Mouse (Mus musculus) intestine, embryonic 16.5 days (tissue): ENCODE data around the gene Nudt17. TPM values are rescaled to one million over a fixed set of nuclear protein-coding genes. Genes with fewer than 3 reads are reported as not detected.
A peak's percentile ranks its signal among the peaks of the same experiment; 100 is the strongest.

Experiments used
- ATAC-seq: fragments of 200-750 bp; cut with Nextera tagmentation; 2 replicates; pipeline ENCODE4 v1.8.0; 2017; ENCODE audit warnings: moderate TSS enrichment, moderate library complexity
- H3K27ac ChIP-seq: fragments of 300-500 bp; sonication (generic); 2 replicates; pipeline ENCODE4 v1.5.1; 2014; ENCODE audit warnings: mild to moderate bottlenecking, low read length
- H3K27me3 ChIP-seq: fragments of 300-500 bp; sonication (generic); replicated peaks from 2 replicates; pipeline ENCODE4 v1.6.1; 2014; ENCODE audit warnings: low read length, control low read depth, mixed read lengths; ENCODE audit not compliant: control insufficient read depth, insufficient read depth
- H3K36me3 ChIP-seq: fragments of 300-500 bp; sonication (generic); 2 replicates; pipeline ENCODE4 v1.6.1; 2014; ENCODE audit warnings: low read length, control low read depth; ENCODE audit not compliant: control insufficient read depth, insufficient read depth
- H3K4me1 ChIP-seq: fragments of 300-500 bp; sonication (generic); 2 replicates; pipeline ENCODE4 v1.6.1; 2014; ENCODE audit warnings: low read length, control low read depth, mixed read lengths; ENCODE audit not compliant: control insufficient read depth, insufficient read depth
- H3K4me2 ChIP-seq: fragments of 300-500 bp; sonication (generic); 2 replicates; pipeline ENCODE4 v1.6.1; 2014; ENCODE audit warnings: low read depth, low read length, control low read depth
- H3K4me3 ChIP-seq: fragments of 300-500 bp; sonication (generic); 2 replicates; pipeline ENCODE4 v1.5.1; 2014; ENCODE audit warnings: mild to moderate bottlenecking, low read length
- H3K9ac ChIP-seq: fragments of 300-500 bp; sonication (generic); 2 replicates; pipeline ENCODE4 v1.6.1; 2014; ENCODE audit warnings: low read depth, low read length
- H3K9me3 ChIP-seq: fragments of 300-500 bp; sonication (generic); 2 replicates; pipeline ENCODE4 v1.6.1; 2016; ENCODE audit warnings: low read length, control low read depth; ENCODE audit not compliant: control insufficient read depth
- WGBS: fragments of 180-500 bp; shearing (Covaris S2); extraction: QIAGEN DNeasy Blood & Tissue Kit; methylation state at CpG from one replicate; pipeline ENCODE4 v1.1.7; 2014; 5-methylcytosine and 5-hydroxymethylcytosine counted together
- polyA plus RNA-seq: library from polyadenylated mRNA; unstranded; fragments of >200 nt; fragmentation: Nextera tagmentation; extraction: Ambion mirVana; gene quantifications from 2 replicates; pipeline ENCODE4 v1.2.1, GENCODE M21; 2015

The Nudt17 gene
- polyA plus RNA-seq, 1 experiment from 2014 or later = 6.2 TPM

GRCm38 (mm10) chr3:96733984-96734383 lies 25.6 kb upstream of the Nudt17 start:
- Histone ChIP-seq H3K36me3 (no peaks in the 10 kb centered on the region), H3K4me2 (no peak overlapping the region), H3K9ac (no peak overlapping the region), H3K27ac (no peak overlapping the region), H3K4me1 (peaks cover 9% of the 10 kb centered on the region), H3K4me3 (no peak overlapping the region), H3K9me3 (no peaks in the 10 kb centered on the region), H3K27me3 (no peaks in the 10 kb centered on the region)
- WGBS = 94% methylated on average over 1 of the region's 1 CpGs
- ATAC-seq = no peak

GRCm38 (mm10) chr3:96730785-96731184 lies 22.4 kb upstream of the Nudt17 start:
- H3K27ac ChIP-seq = no peak overlapping the region
- no peak for ATAC-seq

GRCm38 (mm10) chr3:96729403-96729784 lies 21.0 kb upstream of the Nudt17 start:
- Histone ChIP-seq H3K36me3 (no peaks in the 10 kb centered on the region), H3K27me3 (no peaks in the 10 kb centered on the region), H3K4me1 (peaks cover 27% of the 10 kb centered on the region), H3K9me3 (no peaks in the 10 kb centered on the region), H3K4me2 (no peak overlapping the region), H3K9ac (no peak overlapping the region), H3K4me3 (no peak overlapping the region), H3K27ac (no peak overlapping the region)
- 41% methylated on average over 3 of the region's 3 CpGs for WGBS
- no peak for ATAC-seq

More at GRCm38 (mm10) chr3:96730785-96731184, 22.4 kb upstream of the Nudt17 start:
- 70% methylated on average over 5 of the region's 5 CpGs for WGBS
- Histone ChIP-seq H3K27me3 (no peaks in the 10 kb centered on the region), H3K36me3 (no peaks in the 10 kb centered on the region), H3K4me2 (no peak overlapping the region), H3K4me1 (peaks cover 22% of the 10 kb centered on the region), H3K4me3 (no peak overlapping the region), H3K9me3 (no peaks in the 10 kb centered on the region), H3K9ac (no peak overlapping the region)

GRCm38 (mm10) chr3:96728634-96729402 lies 20.5 kb upstream of the Nudt17 start:
- Histone ChIP-seq H3K27me3 (no peaks in the 10 kb centered on the region), H3K4me1 (peaks cover 27% of the 10 kb centered on the region), H3K36me3 (no peaks in the 10 kb centered on the region), H3K27ac (peak overlapping the region; percentile 74; the same call in 1 of the 2 replicates), H3K9ac (peak overlapping the region; percentile 88), H3K4me2 (peak overlapping the region; percentile 78), H3K4me3 (peak overlapping the region; percentile 97), H3K9me3 (no peaks in the 10 kb centered on the region)
- WGBS = 44% methylated on average over 7 of the region's 7 CpGs
- ATAC-seq = no peak

DNA sequence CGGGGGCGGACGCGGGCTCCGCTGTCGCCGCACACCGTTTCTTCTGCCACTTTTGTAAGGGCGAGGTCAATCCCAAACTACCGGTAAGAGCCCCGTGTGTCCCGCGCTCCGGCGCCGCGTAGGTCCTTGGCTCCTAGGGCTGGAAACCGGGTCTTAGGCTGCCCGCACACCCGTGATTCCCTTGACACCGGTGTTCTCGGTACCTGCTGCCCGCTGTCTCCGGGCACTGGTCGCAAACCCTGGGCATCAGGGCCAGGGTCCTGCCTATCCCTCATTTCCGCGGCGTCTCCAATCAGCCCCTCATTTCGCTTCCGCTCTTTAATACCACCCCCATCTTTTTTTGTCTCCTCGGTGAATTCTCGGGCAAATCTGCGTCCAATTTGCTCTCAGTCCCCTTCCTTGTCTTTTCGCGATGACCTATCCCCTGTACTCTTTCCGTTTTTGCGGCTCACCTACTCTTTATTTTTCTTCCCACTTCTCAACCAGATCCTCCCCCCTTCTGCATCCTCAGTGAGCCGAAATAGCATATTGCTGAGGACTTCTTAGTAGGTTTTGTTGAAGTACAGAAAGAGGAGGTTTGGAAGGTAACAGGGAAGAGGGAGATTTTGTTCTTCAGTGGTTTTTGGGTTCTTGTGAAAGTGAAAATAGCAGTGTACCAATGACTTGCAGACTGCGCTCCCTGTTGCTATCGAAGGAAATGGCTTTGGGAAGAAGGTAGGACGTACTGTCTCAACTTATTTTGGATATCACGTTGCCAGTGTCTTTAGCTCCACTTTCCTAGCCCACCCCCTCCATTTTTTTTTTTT lies 19.7 kb upstream of the Nudt17 start:
- peak; percentile 60 for ATAC-seq
- under 1% methylated on average over 42 of the region's 42 CpGs for WGBS
- peak overlapping the region; percentile 78 for H3K4me2 ChIP-seq

GRCm38 (mm10) chr3:96727343-96727827 lies 19.0 kb upstream of the Nudt17 start, which contains the start of the genes Polr3c and Rnf115:
Gene Polr3c, minus strand, starts transcription at chr3:96727628.
Gene Rnf115, plus strand, starts transcription at chr3:96727664.
- peaks cover 27% of the 10 kb centered on the region for H3K4me1 ChIP-seq
- peak; percentile 99 for ATAC-seq
- H3K27me3 ChIP-seq = no peaks in the 10 kb centered on the region
- no peaks in the 10 kb centered on the region for H3K9me3 ChIP-seq
- peak within 1 kb of the TSS; percentile 88 for H3K9ac ChIP-seq
- under 1% methylated on average over 52 of the region's 52 CpGs for WGBS
- H3K36me3 ChIP-seq = no peaks in the 10 kb centered on the region
- peak within 1 kb of the TSS; percentile 74 for H3K27ac ChIP-seq
- peak within 1 kb of the TSS; percentile 78 for H3K4me2 ChIP-seq
- H3K4me3 ChIP-seq = peak within 1 kb of the TSS; percentile 97

More for the DNA sequence above, 19.7 kb upstream of the Nudt17 start:
- Histone ChIP-seq H3K9me3 (no peaks in the 10 kb centered on the region), H3K36me3 (no peaks in the 10 kb centered on the region), H3K27me3 (no peaks in the 10 kb centered on the region), H3K27ac (peak overlapping the region; percentile 74), H3K9ac (peak overlapping the region; percentile 88), H3K4me3 (peak overlapping the region; percentile 97), H3K4me1 (peaks cover 27% of the 10 kb centered on the region)

GRCm38 (mm10) chr3:96719173-96719572 lies 10.8 kb upstream of the Nudt17 start:
- Histone ChIP-seq H3K9ac (no peak overlapping the region), H3K4me3 (no peak overlapping the region), H3K36me3 (peaks cover 5% of the 10 kb centered on the region; the same call in 1 of the 2 replicates), H3K4me1 (peaks cover 4% of the 10 kb centered on the region; the same call in 1 of the 2 replicates), H3K27me3 (no peaks in the 10 kb centered on the region), H3K27ac (no peak overlapping the region), H3K9me3 (no peaks in the 10 kb centered on the region), H3K4me2 (no peak overlapping the region)
- WGBS = 41% methylated on average over 14 of the region's 14 CpGs
- ATAC-seq = no peak

DNA sequence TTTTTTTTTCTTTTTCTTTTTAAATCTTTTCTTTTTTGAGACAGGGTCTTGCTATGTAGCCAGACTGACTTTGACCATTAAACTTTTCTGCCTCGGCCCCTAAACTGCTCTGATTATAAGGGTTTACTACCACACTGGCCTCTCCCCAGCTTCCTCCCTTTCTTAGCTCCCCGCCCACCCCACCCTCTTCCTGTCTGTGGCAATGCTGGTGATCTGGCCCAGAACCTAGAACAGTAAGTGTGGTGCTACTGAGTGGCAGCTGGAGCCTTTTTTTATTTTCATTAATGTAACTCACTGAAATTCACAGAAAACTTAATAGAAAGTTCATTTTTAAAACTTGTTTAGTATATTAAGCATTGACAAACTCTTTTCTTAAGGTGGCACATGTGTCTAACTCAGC lies 7.5 kb upstream of the Nudt17 start:
- no peak for ATAC-seq
- Histone ChIP-seq H3K9me3 (no peaks in the 10 kb centered on the region), H3K36me3 (peaks cover 13% of the 10 kb centered on the region; the same call in 1 of the 2 replicates), H3K4me3 (no peak overlapping the region), H3K4me2 (no peak overlapping the region), H3K4me1 (peaks cover 4% of the 10 kb centered on the region; the same call in 1 of the 2 replicates), H3K27ac (no peak overlapping the region), H3K27me3 (no peaks in the 10 kb centered on the region), H3K9ac (no peak overlapping the region)
- WGBS = 74% methylated on average over 2 of the region's 2 CpGs

DNA sequence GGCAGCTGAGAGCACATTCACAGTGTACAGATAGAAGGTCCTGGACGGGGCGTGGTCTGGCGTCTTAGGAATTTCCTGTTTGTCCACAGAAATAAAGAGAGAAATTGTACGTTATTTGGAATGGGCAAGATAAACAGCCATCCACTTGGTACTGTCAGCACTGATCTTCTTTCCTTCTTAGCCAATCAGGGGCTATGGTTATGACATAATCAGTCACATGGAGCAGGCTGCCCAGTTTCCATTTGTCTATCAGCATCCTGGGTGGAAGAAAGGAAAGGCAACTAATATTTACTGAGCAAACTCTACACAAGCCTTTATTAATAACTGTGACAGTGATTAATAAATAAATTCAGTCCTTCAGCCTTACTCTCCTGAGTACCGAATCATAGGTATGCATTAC lies 5.9 kb upstream of the Nudt17 start:
- Histone ChIP-seq H3K4me2 (no peak overlapping the region), H3K36me3 (peaks cover 15% of the 10 kb centered on the region; the same call in 1 of the 2 replicates), H3K4me1 (peaks cover 1% of the 10 kb centered on the region; the same call in 1 of the 2 replicates), H3K9ac (no peak overlapping the region), H3K9me3 (no peaks in the 10 kb centered on the region), H3K27me3 (no peaks in the 10 kb centered on the region), H3K4me3 (no peak overlapping the region), H3K27ac (no peak overlapping the region)
- 80% methylated on average over 5 of the region's 5 CpGs for WGBS
- no peak for ATAC-seq
